ENCODE assay signal across 1 mouse cellular context in genomic region chr8:105209153-105210110, GRCm38 (mm10).
TF ChIP-seq lines count a peak whose summit lies in the region.

No protein-coding gene starts in this region.

TF ChIP-seq in MEL, 35 proteins besides CTCF, POLR2A, EP300 and RAD21 (continued from another document):
- TF ChIP-seq POLR2AphosphoS5 (IDR thresholded peaks at IDR 0.05; ENCODE audit: borderline replicate concordance, low read depth, low read length) = no peak
- no peak for TF ChIP-seq ELF1 (IDR thresholded peaks at IDR 0.05; ENCODE audit: low read depth, low read length)
- no peak for TF ChIP-seq ZMIZ1 (IDR thresholded peaks at IDR 0.05; ENCODE audit: low read depth, low read length)
- TF ChIP-seq HCFC1 (IDR thresholded peaks at IDR 0.05; ENCODE audit: low read depth, low read length) = no peak
- peak; percentile 44; the same call in 1 of the 2 replicates for TF ChIP-seq TCF12 (IDR thresholded peaks at IDR 0.05; ENCODE audit: low read depth, low read length)
- no peak for TF ChIP-seq ZNF384 (IDR thresholded peaks at IDR 0.05; ENCODE audit: low read depth, low read length)
